Mouse (Mus musculus): ENCODE data around the gene Myocd.

Gene Myocd

GRCm38 (mm10) chr11:65268310-65268709 is 1.5 kb downstream of the Myocd start:
- Histone ChIP-seq H3K4me1 (replicated peaks; ENCODE audit: low read depth, low read length) (peaks cover 19% of the 10 kb centered on the region), H3K36me3 (ENCODE audit: insufficient read depth, low read length) (no peaks in the 10 kb centered on the region), H3K27me3 (ENCODE audit: insufficient read depth, low read length) (peaks cover 45% of the 10 kb centered on the region), H3K9me3 (ENCODE audit: low read length) (no peaks in the 10 kb centered on the region), H3K4me3 (replicated peaks; ENCODE audit: low read length) (no peak overlapping the region)
- TF ChIP-seq POU5F1 (IDR thresholded peaks at IDR 0.05; ENCODE audit: borderline replicate concordance, low read length) (no peak), NANOG (IDR thresholded peaks at IDR 0.05; ENCODE audit: borderline replicate concordance, low read length) (no peak), CTCF (conservative IDR thresholded peaks at IDR 0.05; ENCODE audit: low read length) (no peak)

- no peaks in the 10 kb centered on the region for H3K36me3 ChIP-seq (ENCODE audit: insufficient read depth, low read length)
- TF ChIP-seq POU5F1 (IDR thresholded peaks at IDR 0.05; ENCODE audit: borderline replicate concordance, low read length): no peak
- TF ChIP-seq CTCF (conservative IDR thresholded peaks at IDR 0.05; ENCODE audit: low read length): no peak
- TF ChIP-seq NANOG (IDR thresholded peaks at IDR 0.05; ENCODE audit: borderline replicate concordance, low read length): no peak
- H3K4me3 ChIP-seq (replicated peaks; ENCODE audit: low read length): no peak overlapping the region
- H3K4me1 ChIP-seq (replicated peaks; ENCODE audit: low read depth, low read length): no peaks in the 10 kb centered on the region
- H3K9me3 ChIP-seq (ENCODE audit: low read length): no peaks in the 10 kb centered on the region
- H3K27me3 ChIP-seq (ENCODE audit: insufficient read depth, low read length): peaks cover 5% of the 10 kb centered on the region
Measured at GRCm38 (mm10) chr11:65263466-65263865, 6.3 kb downstream of the Myocd start.

GRCm38 (mm10) chr11:65258997-65259396 is 10.8 kb downstream of the Myocd start:
- Histone ChIP-seq H3K4me1 (replicated peaks; ENCODE audit: low read depth, low read length) (no peaks in the 10 kb centered on the region), H3K4me3 (replicated peaks; ENCODE audit: low read length) (no peak overlapping the region), H3K27me3 (ENCODE audit: insufficient read depth, low read length) (peaks cover 10% of the 10 kb centered on the region; the same call in 1 of the 2 replicates), H3K9me3 (ENCODE audit: low read length) (no peaks in the 10 kb centered on the region), H3K36me3 (ENCODE audit: insufficient read depth, low read length) (no peaks in the 10 kb centered on the region)
- TF ChIP-seq CTCF (conservative IDR thresholded peaks at IDR 0.05; ENCODE audit: low read length): no peak
- TF ChIP-seq NANOG (IDR thresholded peaks at IDR 0.05; ENCODE audit: borderline replicate concordance, low read length): no peak
- no peak for TF ChIP-seq POU5F1 (IDR thresholded peaks at IDR 0.05; ENCODE audit: borderline replicate concordance, low read length)

GRCm38 (mm10) chr11:65256143-65256542 is 13.6 kb downstream of the Myocd start:
- peaks cover 10% of the 10 kb centered on the region; the same call in 1 of the 2 replicates for H3K27me3 ChIP-seq (ENCODE audit: insufficient read depth, low read length)
- no peak for TF ChIP-seq POU5F1 (IDR thresholded peaks at IDR 0.05; ENCODE audit: borderline replicate concordance, low read length)
- no peak for TF ChIP-seq CTCF (conservative IDR thresholded peaks at IDR 0.05; ENCODE audit: low read length)
- no peak for TF ChIP-seq NANOG (IDR thresholded peaks at IDR 0.05; ENCODE audit: borderline replicate concordance, low read length)
- no peaks in the 10 kb centered on the region for H3K36me3 ChIP-seq (ENCODE audit: insufficient read depth, low read length)
- no peaks in the 10 kb centered on the region for H3K9me3 ChIP-seq (ENCODE audit: low read length)
- no peak overlapping the region for H3K4me3 ChIP-seq (replicated peaks; ENCODE audit: low read length)
- no peaks in the 10 kb centered on the region for H3K4me1 ChIP-seq (replicated peaks; ENCODE audit: low read depth, low read length)

GRCm38 (mm10) chr11:65255564-65255963 is 14.2 kb downstream of the Myocd start:
- Histone ChIP-seq H3K36me3 (ENCODE audit: insufficient read depth, low read length) (no peaks in the 10 kb centered on the region), H3K27me3 (ENCODE audit: insufficient read depth, low read length) (peaks cover 10% of the 10 kb centered on the region; the same call in 1 of the 2 replicates), H3K9me3 (ENCODE audit: low read length) (no peaks in the 10 kb centered on the region), H3K4me3 (replicated peaks; ENCODE audit: low read length) (no peak overlapping the region), H3K4me1 (replicated peaks; ENCODE audit: low read depth, low read length) (no peaks in the 10 kb centered on the region)
- TF ChIP-seq POU5F1 (IDR thresholded peaks at IDR 0.05; ENCODE audit: borderline replicate concordance, low read length): no peak
- no peak for TF ChIP-seq NANOG (IDR thresholded peaks at IDR 0.05; ENCODE audit: borderline replicate concordance, low read length)
- TF ChIP-seq CTCF (conservative IDR thresholded peaks at IDR 0.05; ENCODE audit: low read length): no peak

GRCm38 (mm10) chr11:65250366-65250765 is 19.4 kb downstream of the Myocd start:
- no peaks in the 10 kb centered on the region for H3K4me1 ChIP-seq (replicated peaks; ENCODE audit: low read depth, low read length)
- peaks cover 10% of the 10 kb centered on the region; the same call in 1 of the 2 replicates for H3K27me3 ChIP-seq (ENCODE audit: insufficient read depth, low read length)
- H3K9me3 ChIP-seq (ENCODE audit: low read length): no peaks in the 10 kb centered on the region
- no peaks in the 10 kb centered on the region for H3K36me3 ChIP-seq (ENCODE audit: insufficient read depth, low read length)
- no peak overlapping the region for H3K4me3 ChIP-seq (replicated peaks; ENCODE audit: low read length)
- TF ChIP-seq CTCF (conservative IDR thresholded peaks at IDR 0.05; ENCODE audit: low read length): no peak
- TF ChIP-seq NANOG (IDR thresholded peaks at IDR 0.05; ENCODE audit: borderline replicate concordance, low read length): no peak
- TF ChIP-seq POU5F1 (IDR thresholded peaks at IDR 0.05; ENCODE audit: borderline replicate concordance, low read length): no peak

GRCm38 (mm10) chr11:65246301-65247054 is 23.3 kb downstream of the Myocd start:
- Histone ChIP-seq H3K4me3 (replicated peaks; ENCODE audit: low read length) (no peak overlapping the region), H3K9me3 (ENCODE audit: low read length) (no peaks in the 10 kb centered on the region), H3K4me1 (replicated peaks; ENCODE audit: low read depth, low read length) (no peaks in the 10 kb centered on the region), H3K36me3 (ENCODE audit: insufficient read depth, low read length) (no peaks in the 10 kb centered on the region), H3K27me3 (ENCODE audit: insufficient read depth, low read length) (no peaks in the 10 kb centered on the region)
- TF ChIP-seq CTCF (conservative IDR thresholded peaks at IDR 0.05; ENCODE audit: low read length): no peak
- no peak for TF ChIP-seq POU5F1 (IDR thresholded peaks at IDR 0.05; ENCODE audit: borderline replicate concordance, low read length)
- TF ChIP-seq NANOG (IDR thresholded peaks at IDR 0.05; ENCODE audit: borderline replicate concordance, low read length): no peak

- no peaks in the 10 kb centered on the region for H3K36me3 ChIP-seq (ENCODE audit: insufficient read depth, low read length)
- TF ChIP-seq CTCF (conservative IDR thresholded peaks at IDR 0.05; ENCODE audit: low read length) (no peak), NANOG (IDR thresholded peaks at IDR 0.05; ENCODE audit: borderline replicate concordance, low read length) (no peak), POU5F1 (IDR thresholded peaks at IDR 0.05; ENCODE audit: borderline replicate concordance, low read length) (no peak)
- no peaks in the 10 kb centered on the region for H3K9me3 ChIP-seq (ENCODE audit: low read length)
- no peaks in the 10 kb centered on the region for H3K4me1 ChIP-seq (replicated peaks; ENCODE audit: low read depth, low read length)
- H3K4me3 ChIP-seq (replicated peaks; ENCODE audit: low read length): no peak overlapping the region
- no peaks in the 10 kb centered on the region for H3K27me3 ChIP-seq (ENCODE audit: insufficient read depth, low read length)
Measured at GRCm38 (mm10) chr11:65243593-65243992, 26.2 kb downstream of the Myocd start.

Measured in E14TG2a.4 (cell line).